Mouse (Mus musculus): ENCODE data around the gene Uts2r.

DNA sequence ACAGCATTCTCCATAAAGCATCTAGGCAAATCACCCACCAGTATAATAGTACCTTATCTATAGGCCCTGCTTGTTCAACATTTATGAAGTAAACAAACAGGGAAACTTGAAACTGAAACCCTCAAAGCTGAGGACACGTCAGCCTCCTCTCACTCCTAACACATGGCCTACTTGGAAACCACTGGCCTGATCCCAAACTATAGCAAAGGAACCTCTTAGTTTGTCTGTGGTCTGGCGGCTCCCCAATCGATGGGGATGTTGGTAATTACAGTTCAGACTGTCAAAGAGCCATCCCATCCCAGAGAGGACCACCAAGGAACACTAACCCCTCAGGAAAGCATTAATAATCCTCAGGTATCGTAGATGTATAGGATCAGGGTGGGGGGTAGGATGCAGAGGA lies 39.8 kb downstream of the Uts2r start:
- no peak for TF ChIP-seq CTCF (IDR thresholded peaks at IDR 0.05; ENCODE audit: low read depth)
- no peak for TF ChIP-seq EP300 (IDR thresholded peaks at IDR 0.05; ENCODE audit: low read depth)
